Mouse (Mus musculus): Measurements from ENCODE around the gene 6030408B16Rik.

6030408B16Rik gene

DNA sequence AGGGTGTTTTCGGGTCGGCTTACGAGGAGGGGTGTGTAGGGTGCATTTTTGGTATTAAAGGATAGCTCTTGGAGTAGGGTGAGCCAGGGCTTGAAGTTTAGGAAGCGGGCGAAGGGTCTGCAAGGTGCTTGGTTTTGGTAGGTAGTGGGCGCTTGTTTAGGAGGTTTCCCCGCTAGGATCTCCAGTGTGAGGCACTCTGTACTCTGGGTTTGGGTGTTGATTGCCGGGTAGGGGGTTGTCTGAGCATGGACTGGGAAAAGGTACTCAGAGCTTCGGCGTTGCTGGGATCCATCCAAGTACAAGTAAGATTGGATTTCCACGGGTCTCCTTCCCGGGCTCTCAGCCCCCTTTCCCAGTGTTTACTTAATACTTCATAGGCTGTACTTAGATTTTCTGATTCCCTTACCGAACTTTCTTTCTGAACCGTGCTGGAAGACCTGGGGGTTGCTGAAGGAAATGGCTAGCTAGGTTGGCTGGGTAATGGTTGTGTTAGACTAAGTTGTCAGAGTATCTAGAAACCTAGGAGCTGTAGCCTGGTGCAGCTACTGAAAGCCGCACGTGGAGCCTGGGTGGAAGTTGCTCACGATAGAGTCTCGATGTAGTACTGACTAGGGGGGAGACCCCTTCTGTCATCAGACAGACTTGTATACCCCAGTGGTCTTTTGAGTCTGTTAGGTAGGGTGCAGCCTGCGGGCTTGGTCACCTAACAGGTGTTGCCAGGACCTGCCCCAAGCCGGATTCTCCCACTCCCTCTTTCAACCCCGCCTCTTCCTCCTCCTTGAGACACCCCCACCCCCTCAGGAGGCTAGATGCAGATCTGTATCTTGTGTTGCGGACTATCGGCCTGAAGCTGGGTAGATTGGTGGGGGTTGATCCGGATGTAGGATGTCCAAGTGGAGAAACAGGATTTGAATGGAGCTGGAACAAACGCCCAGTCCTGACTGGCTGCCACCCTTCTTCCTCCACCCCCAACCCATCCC, 25.7 kb upstream of the 6030408B16Rik start:
- DNase-seq (ENCODE audit: low read depth, low spot score), result no peak

DNA sequence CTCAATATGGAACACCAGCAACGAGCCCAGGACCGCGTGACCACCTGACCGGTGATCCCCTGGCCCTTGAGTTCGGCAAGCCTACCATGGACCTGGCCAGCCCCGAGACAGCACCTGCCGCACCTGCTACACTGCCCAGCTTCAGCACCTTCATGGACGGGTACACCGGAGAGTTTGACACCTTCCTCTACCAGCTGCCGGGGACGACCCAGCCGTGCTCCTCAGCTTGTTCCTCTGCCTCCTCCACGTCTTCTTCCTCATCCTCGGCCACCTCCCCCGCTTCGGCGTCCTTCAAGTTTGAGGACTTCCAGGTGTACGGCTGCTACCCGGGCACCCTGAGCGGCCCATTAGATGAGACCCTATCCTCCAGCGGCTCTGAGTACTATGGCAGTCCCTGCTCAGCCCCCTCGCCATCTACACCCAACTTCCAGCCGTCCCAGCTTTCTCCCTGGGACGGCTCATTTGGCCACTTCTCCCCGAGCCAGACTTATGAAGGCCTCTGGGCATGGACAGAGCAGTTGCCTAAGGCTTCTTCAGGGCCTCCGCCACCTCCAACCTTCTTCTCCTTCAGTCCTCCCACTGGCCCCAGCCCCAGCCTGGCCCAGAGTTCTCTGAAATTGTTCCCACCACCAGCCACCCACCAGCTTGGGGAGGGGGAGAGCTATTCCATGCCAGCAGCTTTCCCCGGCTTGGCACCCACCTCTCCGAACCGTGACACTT, 22.8 kb upstream of the 6030408B16Rik start:
- no peak for DNase-seq (ENCODE audit: low read depth, low spot score)

GRCm38 (mm10) chr15:101271107-101271506, 21.9 kb upstream of the 6030408B16Rik start:
- no peak for DNase-seq (ENCODE audit: low read depth, low spot score)

DNA sequence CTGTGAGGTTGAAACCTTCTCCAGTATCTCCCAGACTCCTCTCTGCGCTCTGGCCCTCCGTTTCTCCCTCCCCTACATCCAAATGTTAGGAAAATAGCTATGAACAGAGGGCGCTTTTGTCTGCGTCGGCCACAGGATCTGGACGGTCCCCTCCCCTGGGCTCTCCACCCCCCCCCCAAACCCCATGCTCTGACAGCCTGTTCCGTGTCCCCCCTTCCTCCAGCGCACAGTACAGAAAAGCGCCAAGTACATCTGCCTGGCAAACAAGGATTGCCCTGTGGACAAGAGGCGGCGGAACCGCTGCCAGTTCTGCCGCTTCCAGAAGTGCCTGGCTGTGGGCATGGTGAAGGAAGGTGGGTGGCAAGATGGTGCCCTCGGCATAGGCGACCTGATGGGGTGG, 21.5 kb upstream of the 6030408B16Rik start:
- DNase-seq (ENCODE audit: low read depth, low spot score), result no peak

GRCm38 (mm10) chr15:101274380-101274779, 18.6 kb upstream of the 6030408B16Rik start:
- no peak for DNase-seq (ENCODE audit: low read depth, low spot score)

DNA sequence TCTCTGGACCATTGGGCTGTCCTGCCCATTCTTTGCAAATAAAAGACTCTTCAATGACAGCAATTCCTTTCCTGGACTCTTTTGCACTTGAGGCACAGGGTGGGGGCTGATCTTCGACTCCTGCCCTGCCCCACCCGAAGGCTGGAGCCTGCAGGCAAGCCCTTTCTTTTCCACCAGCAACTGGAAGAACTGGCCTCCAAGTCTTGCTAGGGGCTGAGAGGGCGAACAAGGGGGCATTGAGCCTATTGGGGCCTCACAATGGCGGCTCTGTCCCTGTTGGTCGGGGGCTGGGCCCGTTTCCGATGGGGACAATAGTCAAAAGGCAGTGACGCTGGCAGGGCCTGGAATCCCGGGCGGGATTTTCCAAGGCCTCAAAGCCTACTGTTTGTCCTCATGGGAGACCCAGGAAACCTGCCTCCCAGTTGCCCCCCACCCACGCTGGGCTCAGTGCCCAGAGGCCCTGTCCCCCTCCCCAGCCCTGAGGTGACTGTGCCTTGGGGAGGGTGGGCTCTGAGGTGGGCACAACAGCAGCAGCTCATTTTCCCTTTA, 15.6 kb upstream of the 6030408B16Rik start:
- no peak for DNase-seq (ENCODE audit: low read depth, low spot score)

- peak; percentile 88 for DNase-seq (ENCODE audit: low read depth, low spot score)
These were observed 14.4 kb upstream of the 6030408B16Rik start for GRCm38 (mm10) chr15:101278589-101278988.

GRCm38 (mm10) chr15:101279430-101279999, 13.5 kb upstream of the 6030408B16Rik start:
- no peak for DNase-seq (ENCODE audit: low read depth, low spot score)

DNA sequence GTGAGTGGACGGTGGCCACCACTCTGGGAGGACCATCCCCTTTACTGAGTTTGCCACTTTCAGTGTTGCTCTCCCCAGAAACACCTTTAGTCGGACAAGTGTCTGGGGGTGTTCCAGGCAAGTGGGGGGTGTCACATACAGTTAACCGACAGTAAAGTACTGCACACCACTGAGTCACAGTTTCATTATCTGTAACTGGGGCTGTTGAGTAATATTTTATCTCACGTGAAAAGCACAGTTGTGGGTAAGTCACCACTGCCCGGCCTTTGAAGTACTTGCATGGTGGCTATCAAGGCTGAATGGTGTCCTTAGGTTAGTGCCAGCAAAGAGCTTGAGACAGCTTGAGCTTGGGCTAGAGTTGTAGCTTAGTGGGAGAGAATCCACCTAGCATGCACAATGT, 10.5 kb upstream of the 6030408B16Rik start:
- DNase-seq (ENCODE audit: low read depth, low spot score), result no peak

DNA sequence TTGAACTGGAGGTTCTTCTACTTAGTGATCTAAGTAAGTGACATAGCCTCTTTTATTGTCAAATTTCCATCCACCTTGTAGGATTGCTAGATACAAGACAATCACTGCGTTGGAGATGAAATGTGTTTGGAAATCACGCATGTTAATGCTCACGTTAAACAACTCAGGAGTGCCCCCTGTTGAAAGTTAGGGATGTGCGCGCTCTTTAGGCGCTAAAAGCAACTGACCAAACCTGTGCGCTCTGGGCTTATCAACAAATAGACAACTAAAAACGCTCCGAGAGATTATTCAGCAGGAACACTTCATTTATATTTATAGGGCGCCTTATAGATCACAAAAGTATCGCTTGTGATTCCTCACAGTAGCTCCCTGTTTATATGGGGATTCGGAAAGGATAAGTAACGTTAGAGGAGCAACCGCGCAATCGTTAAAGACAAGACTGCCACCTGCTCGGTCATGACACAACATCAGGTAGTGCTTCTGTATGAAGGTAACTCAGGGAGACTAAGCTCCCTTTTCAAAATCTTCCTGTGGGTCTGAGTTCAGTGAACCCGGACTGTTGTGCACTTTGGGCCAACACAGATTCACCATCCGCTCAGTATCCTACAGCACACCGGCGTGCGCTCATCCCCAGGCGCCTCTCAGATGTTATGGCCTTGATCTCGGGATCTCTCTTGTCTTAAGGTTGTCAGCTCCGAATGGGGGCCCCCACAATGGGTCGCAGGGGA, 9.7 kb upstream of the 6030408B16Rik start:
- DNase-seq (ENCODE audit: low read depth, low spot score), result no peak

DNA sequence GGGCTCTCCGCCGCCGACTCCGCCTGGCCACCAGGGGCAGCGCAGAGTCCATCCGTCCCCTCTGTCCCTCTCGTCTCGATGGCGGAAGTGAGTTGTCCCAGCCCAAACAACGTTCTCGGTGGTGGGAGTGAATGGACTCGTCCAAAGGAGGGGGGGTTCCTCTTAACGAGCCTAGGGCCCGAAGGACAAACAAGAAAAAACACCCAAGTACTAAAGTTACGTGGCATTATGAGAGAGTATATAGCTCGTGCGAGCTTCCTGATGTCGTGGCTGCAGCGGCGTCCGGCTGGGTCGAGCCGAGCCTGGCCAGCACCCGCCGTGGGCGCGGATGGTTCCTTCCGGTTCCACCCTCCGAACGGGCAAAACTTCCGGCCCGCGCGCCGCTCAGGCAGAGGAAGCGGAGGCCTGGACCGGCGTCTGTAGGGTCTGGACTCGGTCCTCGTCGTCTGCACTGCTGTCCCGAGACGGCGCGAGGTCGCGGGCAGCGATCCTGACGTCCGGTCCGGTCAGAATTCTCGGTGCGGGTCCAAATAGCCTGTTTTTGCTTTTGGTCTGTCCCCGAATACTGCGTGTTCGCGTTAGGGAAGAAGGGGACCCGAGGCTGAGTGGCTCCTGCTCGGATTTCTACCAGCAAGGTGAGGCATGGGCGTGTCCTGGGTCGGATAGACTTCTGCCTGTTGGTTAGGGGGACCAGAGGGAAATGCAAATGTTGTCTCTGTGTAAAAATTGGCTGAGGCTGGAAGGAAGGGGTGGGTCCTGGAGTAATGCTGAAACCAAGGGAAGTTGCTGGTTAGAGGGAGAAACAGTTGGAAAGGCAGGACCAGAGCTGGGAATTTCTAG, 8.9 kb upstream of the 6030408B16Rik start, which contains the start of gene Atg101:
Gene Atg101 (plus strand): TSS at position 362 of the 840 bp plus-strand sequence.
- DNase-seq (ENCODE audit: low read depth, low spot score), result peak; percentile 92

- no peak for DNase-seq (ENCODE audit: low read depth, low spot score)
These were observed 6.8 kb upstream of the 6030408B16Rik start for GRCm38 (mm10) chr15:101286129-101286770.

- DNase-seq (ENCODE audit: low read depth, low spot score), result no peak
These were observed 5.7 kb upstream of the 6030408B16Rik start for GRCm38 (mm10) chr15:101287361-101287760.

DNA sequence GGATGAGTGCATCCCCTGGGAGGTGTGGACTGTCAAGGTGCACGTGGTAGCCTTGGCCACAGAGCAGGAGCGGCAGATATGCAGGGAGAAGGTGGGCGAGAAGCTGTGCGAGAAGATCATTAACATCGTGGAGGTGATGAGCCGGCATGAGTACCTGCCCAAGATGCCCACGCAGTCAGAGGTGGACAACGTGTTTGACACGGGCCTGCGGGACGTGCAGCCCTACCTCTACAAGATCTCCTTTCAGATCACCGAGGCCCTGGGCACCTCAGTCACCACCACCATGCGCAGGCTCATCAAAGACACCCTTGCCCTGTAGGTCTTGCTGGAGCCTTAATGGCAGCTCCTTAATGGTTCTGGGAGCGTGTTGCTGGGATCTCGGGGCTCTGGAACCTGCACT, 2.7 kb upstream of the 6030408B16Rik start:
- DNase-seq (ENCODE audit: low read depth, low spot score), result no peak

DNA sequence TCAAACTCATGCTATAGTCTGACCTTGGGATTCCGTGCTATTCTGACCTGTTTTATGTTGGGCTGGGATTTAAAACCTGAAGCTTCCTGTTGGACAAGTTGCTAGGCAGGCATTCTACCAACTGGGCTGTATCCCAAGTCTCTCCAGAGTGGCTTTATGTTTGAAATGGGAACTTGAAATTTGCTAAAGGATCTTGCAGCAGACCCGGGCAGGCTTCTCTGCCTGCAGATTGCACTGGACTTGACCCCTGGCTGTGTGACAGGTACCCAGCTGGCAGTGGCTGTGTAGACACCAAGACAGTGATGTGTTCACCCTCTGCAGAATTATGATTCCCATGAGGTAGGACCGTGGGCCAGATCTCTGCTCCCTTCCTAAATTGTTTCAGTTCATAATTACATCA, 1.0 kb upstream of the 6030408B16Rik start:
- DNase-seq (ENCODE audit: low read depth, low spot score), result no peak

- DNase-seq (ENCODE audit: low read depth, low spot score), result no peak
These were observed 1.2 kb downstream of the 6030408B16Rik start for GRCm38 (mm10) chr15:101294028-101294894.

- DNase-seq (ENCODE audit: low read depth, low spot score), result no peak
These were observed 2.1 kb downstream of the 6030408B16Rik start for GRCm38 (mm10) chr15:101295106-101295505.

GRCm38 (mm10) chr15:101295616-101296015, 2.6 kb downstream of the 6030408B16Rik start:
- no peak for DNase-seq (ENCODE audit: low read depth, low spot score)

GRCm38 (mm10) chr15:101296091-101296490, 3.1 kb downstream of the 6030408B16Rik start:
- DNase-seq (ENCODE audit: low read depth, low spot score), result no peak

Data from skeletal muscle tissue, adult 2 months (tissue).